Mouse (Mus musculus) liver, embryonic 13.5 days (tissue): ENCODE measurements around the gene Zfp354a. TPM values are rescaled to one million over a fixed set of nuclear protein-coding genes. Genes with fewer than 3 reads are reported as not detected.
"Not testable (repeated sequence)": the region's sequence is repeated elsewhere in the genome, so short reads cannot be mapped to it uniquely, and the experiment has no call there.

Experiments
- ATAC-seq: fragments of 200-750 bp; cut with Nextera tagmentation; 2 replicates; pipeline ENCODE4 v1.8.0; 2017; ENCODE audit warnings: low read depth, mild to moderate bottlenecking, moderate number of reproducible peaks, moderate library complexity
- DNase-seq: peaks from one replicate; pipeline ENCODE4 v3.0.0; 2022
- H3K27ac ChIP-seq: fragments of 300-500 bp; sonication (generic); 2 replicates; pipeline ENCODE4 v1.5.1; 2015; ENCODE audit warnings: moderate library complexity, mild to moderate bottlenecking, inconsistent platforms
- H3K27me3 ChIP-seq: fragments of 300-500 bp; sonication (generic); 2 replicates; pipeline ENCODE4 v1.6.1; 2015; ENCODE audit warnings: mild to moderate bottlenecking, inconsistent platforms
- H3K36me3 ChIP-seq: fragments of 300-500 bp; sonication (generic); 2 replicates; pipeline ENCODE4 v1.6.1; 2015; ENCODE audit warnings: mild to moderate bottlenecking, inconsistent platforms
- H3K4me1 ChIP-seq: fragments of 300-500 bp; sonication (generic); replicated peaks from 2 replicates; pipeline ENCODE4 v1.6.1; 2015; ENCODE audit warnings: inconsistent platforms
- H3K4me2 ChIP-seq: fragments of 300-500 bp; sonication (generic); 2 replicates; pipeline ENCODE4 v1.6.1; 2015; ENCODE audit warnings: inconsistent platforms, mild to moderate bottlenecking, moderate library complexity
- H3K4me3 ChIP-seq: fragments of 300-500 bp; sonication (generic); replicated peaks from 2 replicates; pipeline ENCODE4 v1.5.1; 2015; ENCODE audit warnings: mild to moderate bottlenecking, inconsistent platforms
- H3K9ac ChIP-seq: fragments of 300-500 bp; sonication (generic); 2 replicates; pipeline ENCODE4 v1.6.1; 2015; ENCODE audit warnings: mild to moderate bottlenecking, inconsistent platforms
- H3K9me3 ChIP-seq: fragments of 300-500 bp; sonication (generic); replicated peaks from 2 replicates; pipeline ENCODE4 v1.6.1; 2016; ENCODE audit warnings: inconsistent platforms
- WGBS: fragments of 180-500 bp; shearing (Covaris S2); methylation state at CpG from one replicate; pipeline ENCODE4 v1.1.7; 2015; ENCODE audit not compliant: insufficient replicate concordance; 5-methylcytosine and 5-hydroxymethylcytosine counted together
- polyA plus RNA-seq: library from polyadenylated mRNA; unstranded; fragments of >200 nt; fragmentation: Nextera tagmentation; extraction: Ambion mirVana; gene quantifications from 2 replicates; pipeline ENCODE4 v1.2.1, GENCODE M21; 2015

Gene Zfp354a
- 1.5 and 2.1 TPM in 2 replicates for polyA plus RNA-seq

DNA sequence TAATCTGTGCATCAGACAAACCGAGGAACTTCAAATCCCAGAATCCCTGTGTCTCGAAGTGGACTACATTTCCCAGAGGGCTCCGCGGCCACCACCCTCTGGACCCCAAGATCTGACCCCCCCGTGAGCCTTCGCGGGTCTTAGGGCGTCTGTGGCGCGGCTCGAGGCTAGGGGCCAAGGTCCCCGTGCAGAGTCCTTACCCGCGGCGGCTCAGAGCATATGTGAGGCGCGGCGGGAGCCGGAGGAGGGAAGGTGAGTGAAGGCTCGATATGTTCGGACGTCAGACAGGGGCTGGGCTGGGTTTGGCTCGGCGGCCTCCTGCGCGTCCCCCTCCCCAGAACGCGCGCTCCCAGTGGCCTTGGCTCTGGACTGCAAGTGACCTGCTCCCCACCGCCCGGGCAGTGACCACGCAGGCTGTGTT lies at the start of gene Zfp354a:
Zfp354a (plus strand) TSS at position 107 of the 421 bp plus-strand sequence.
- no peaks in the 10 kb centered on the region for H3K36me3 ChIP-seq
- H3K4me2 ChIP-seq: peak within 1 kb of the TSS; percentile 73
- ATAC-seq (peak; percentile 75), DNase-seq (peak; percentile 34)
- no peaks in the 10 kb centered on the region for H3K27me3 ChIP-seq
- peaks cover 9% of the 10 kb centered on the region for H3K4me1 ChIP-seq
- no peaks in the 10 kb centered on the region for H3K9me3 ChIP-seq
- peak within 1 kb of the TSS; percentile 68 for H3K9ac ChIP-seq
- WGBS: under 1% methylated on average over 32 of the region's 32 CpGs
- H3K27ac ChIP-seq: no peak within 1 kb of the TSS
- H3K4me3 ChIP-seq: peak within 1 kb of the TSS; percentile 66

DNA sequence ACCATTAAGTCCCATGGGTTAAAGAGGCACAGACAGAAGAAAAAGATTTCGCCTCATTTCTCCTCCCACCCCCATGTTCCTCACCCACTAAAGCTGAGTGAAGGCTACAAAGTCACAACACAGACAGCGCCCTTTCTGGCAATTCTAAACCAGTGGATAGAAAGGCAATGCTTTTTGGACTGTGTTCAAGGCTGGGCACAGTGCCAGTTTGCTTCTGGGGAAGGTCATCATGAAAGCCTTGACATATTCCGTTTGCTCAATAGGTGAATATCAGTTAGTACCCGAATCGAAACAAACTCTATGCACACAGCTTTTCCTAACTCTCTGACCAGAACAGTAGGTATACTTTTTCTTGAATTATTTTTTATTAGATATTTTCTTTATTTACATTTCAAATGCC lies 47.2 kb upstream of the Zfp354a start:
- Histone ChIP-seq H3K4me2 (no peak overlapping the region), H3K27ac (no peak overlapping the region), H3K4me3 (no peak overlapping the region), H3K9me3 (no peaks in the 10 kb centered on the region), H3K9ac (no peak overlapping the region), H3K4me1 (no peaks in the 10 kb centered on the region), H3K36me3 (no peaks in the 10 kb centered on the region), H3K27me3 (no peaks in the 10 kb centered on the region)
- ATAC-seq: no peak
- 59% methylated on average over 5 of the region's 5 CpGs for WGBS
- no peak for DNase-seq

DNA sequence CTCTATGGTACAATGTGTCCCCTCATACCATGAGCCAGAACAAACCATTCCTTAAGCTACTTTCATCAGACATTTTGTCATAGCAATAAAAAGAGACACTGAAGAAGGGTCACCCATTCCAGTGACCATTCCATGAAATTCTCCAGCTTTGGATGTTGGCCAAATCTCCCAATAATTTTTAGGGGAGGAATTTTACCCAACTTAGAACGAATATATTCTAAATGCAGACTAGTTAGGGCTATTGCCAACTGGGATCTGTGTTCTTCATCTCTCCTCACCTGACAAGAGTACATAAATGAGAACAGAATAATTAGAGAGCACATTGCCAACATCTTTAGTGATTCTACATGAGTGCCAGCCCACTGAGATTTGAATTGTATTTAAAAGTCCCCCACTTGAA lies 45.1 kb upstream of the Zfp354a start, which contains the start of gene Olfr54:
Olfr54 (plus strand) TSS at position 301 of the 400 bp plus-strand sequence.
- DNase-seq: no peak
- Histone ChIP-seq H3K4me2 (no peak within 1 kb of the TSS), H3K27me3 (no peaks in the 10 kb centered on the region), H3K9me3 (no peaks in the 10 kb centered on the region), H3K4me3 (no peak within 1 kb of the TSS), H3K9ac (no peak within 1 kb of the TSS), H3K36me3 (no peaks in the 10 kb centered on the region), H3K4me1 (no peaks in the 10 kb centered on the region), H3K27ac (no peak within 1 kb of the TSS)
- no peak for ATAC-seq
- WGBS: 39% methylated on average over 1 of the region's 1 CpGs

DNA sequence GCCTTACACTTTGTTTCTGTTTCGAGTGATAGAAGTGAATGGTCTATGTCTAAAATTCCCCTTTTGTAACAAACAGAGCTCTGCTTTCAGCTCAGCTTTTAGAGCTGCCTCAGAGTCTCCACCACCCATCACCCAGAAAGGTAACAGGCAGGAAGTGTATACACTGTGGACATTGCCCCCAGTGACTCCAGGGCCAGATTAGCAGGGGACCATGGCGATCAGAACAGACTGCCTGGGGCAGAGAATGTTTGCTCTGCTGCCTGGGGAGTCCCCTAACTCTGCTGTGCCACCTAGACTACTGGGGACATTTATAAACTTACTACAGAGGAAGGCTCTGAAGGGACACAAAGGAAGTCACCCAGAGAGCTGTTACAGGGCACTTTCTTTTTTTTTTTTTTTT lies 42.7 kb upstream of the Zfp354a start:
- H3K4me3 ChIP-seq: no peak overlapping the region
- no peaks in the 10 kb centered on the region for H3K9me3 ChIP-seq
- no peaks in the 10 kb centered on the region for H3K4me1 ChIP-seq
- DNase-seq: no peak
- H3K9ac ChIP-seq: no peak overlapping the region
- H3K27ac ChIP-seq: no peak overlapping the region; the same call in 1 of the 2 replicates
- ATAC-seq: peak; percentile 81
- no peaks in the 10 kb centered on the region for H3K27me3 ChIP-seq
- 34% methylated on average over 2 of the region's 2 CpGs for WGBS
- H3K4me2 ChIP-seq: no peak overlapping the region
- H3K36me3 ChIP-seq: no peaks in the 10 kb centered on the region

DNA sequence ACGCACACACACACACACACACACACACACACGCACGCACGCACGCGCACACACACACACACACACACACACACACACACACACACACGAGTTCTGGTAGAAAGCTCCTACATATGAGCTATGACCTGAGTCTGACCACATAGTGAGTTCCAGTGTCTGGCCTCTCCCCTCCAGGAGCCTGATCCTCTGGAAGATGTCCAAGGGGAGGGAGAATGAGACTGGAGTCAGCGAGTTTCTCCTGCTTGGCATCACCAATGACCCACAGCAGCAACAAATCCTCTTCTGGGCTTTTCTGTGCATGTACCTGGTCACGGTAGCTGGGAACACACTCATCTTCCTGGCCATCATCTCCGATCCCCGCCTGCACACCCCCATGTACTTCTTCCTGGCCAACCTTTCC lies 32.2 kb upstream of the Zfp354a start:
- H3K9ac ChIP-seq, ATAC-seq, DNase-seq, H3K4me2 ChIP-seq, H3K4me3 ChIP-seq, H3K4me1 ChIP-seq, H3K27me3 ChIP-seq, H3K36me3 ChIP-seq, H3K9me3 ChIP-seq, H3K27ac ChIP-seq: not testable (repeated sequence)
- 72% methylated on average over 10 of the region's 11 CpGs for WGBS

DNA sequence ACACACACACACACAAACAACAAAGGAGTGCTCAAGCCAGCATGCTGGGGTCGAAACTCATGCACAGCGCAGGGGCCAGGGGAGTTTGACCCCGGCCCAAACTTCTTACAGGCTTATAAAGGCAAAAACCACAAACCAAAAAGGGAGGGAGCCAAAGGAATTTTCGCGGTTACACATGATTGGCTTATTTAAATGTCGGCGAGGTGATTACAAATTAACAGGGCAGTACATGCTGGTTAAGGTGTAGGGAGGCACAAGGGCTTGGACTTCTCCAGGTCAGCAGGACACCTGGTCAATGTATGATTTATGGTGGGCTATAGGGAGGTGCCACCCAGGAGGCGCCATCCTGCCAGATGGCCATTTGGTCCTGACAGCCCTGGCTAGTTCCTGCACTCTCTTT lies 29.7 kb upstream of the Zfp354a start:
- H3K27me3 ChIP-seq, H3K4me3 ChIP-seq, H3K9ac ChIP-seq, H3K36me3 ChIP-seq, H3K4me1 ChIP-seq, H3K27ac ChIP-seq, H3K4me2 ChIP-seq, H3K9me3 ChIP-seq, ATAC-seq, DNase-seq: not testable (repeated sequence)
- WGBS: 56% methylated on average over 8 of the region's 8 CpGs

DNA sequence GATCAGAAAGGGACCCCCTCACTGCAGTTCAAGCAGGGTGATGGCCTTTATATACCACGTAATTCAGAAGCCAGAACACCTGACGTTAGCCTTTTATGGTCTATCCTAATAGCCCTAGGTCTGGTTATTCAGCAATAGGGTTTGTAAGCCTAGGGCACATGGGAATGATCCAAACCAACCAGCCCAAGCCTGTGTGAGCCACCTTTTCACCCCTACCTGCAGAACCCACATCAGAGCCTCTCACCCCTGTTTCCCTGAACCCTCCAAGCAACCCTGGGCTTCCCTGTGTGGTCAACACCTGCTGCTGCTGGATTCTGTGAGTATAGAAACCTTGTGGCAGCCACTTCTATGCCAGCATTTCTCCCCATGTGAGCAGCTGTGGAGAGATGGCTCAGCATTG lies 28.8 kb upstream of the Zfp354a start:
- no peaks in the 10 kb centered on the region for H3K4me1 ChIP-seq
- H3K4me2 ChIP-seq: no peak overlapping the region
- no peak overlapping the region for H3K9ac ChIP-seq
- DNase-seq: no peak
- ATAC-seq: no peak
- no peaks in the 10 kb centered on the region for H3K36me3 ChIP-seq
- no peak overlapping the region for H3K27ac ChIP-seq
- H3K27me3 ChIP-seq: no peaks in the 10 kb centered on the region
- H3K4me3 ChIP-seq: no peak overlapping the region
- WGBS: 52% methylated on average over 2 of the region's 2 CpGs
- no peaks in the 10 kb centered on the region for H3K9me3 ChIP-seq

DNA sequence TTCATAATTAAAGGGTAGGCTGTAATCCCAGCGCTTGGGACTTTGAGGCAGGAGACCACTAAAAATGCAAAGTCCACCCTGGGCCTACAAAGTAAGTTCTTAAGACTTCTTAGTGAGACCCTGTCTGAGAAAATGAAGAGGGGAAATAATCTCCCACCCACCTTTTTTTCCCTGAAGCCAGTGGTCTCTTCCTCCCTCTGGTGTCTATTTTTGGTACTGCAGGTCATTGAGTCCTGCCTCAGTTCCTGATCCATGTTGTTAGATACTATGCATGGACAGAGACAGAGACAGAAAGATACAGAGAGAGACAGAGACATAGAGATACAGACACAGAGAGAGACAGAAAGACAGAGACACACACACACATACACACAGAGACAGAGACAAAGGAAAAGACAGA lies 26.2 kb upstream of the Zfp354a start:
- H3K9me3 ChIP-seq: 0 out of 2 replicates have a peak, but pooled peaks cover 3% of the 10 kb centered on the region
- no peak overlapping the region for H3K27ac ChIP-seq
- no peak overlapping the region for H3K9ac ChIP-seq
- no peak overlapping the region for H3K4me2 ChIP-seq
- ATAC-seq (no peak), DNase-seq (no peak)
- H3K4me3 ChIP-seq: no peak overlapping the region
- 9% methylated on average over 1 of the region's 1 CpGs for WGBS
- H3K27me3 ChIP-seq: no peaks in the 10 kb centered on the region
- no peaks in the 10 kb centered on the region for H3K36me3 ChIP-seq
- H3K4me1 ChIP-seq: no peaks in the 10 kb centered on the region

DNA sequence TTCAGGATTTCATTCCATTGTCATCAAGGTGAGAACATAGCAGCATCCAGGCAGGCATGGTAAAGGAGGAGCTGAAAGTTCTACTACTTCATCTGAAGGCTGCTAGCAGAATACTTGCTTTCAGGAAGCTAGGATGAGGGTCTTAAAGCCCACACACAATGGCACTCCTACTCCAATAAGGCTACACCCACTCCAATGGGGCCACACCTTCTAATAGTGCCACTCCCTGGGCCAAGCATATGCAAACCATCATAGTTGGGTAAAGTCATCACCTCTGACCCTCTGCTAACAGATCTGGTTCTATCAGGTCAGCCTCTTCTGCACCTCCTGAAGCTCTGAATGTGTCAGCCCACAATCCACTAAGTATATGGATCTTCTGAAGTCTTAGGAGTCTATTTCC lies 24.9 kb upstream of the Zfp354a start:
- not testable (repeated sequence) for H3K9me3 ChIP-seq, H3K36me3 ChIP-seq, ATAC-seq, H3K27me3 ChIP-seq, H3K27ac ChIP-seq, H3K4me1 ChIP-seq, H3K4me2 ChIP-seq, H3K9ac ChIP-seq, DNase-seq, H3K4me3 ChIP-seq

DNA sequence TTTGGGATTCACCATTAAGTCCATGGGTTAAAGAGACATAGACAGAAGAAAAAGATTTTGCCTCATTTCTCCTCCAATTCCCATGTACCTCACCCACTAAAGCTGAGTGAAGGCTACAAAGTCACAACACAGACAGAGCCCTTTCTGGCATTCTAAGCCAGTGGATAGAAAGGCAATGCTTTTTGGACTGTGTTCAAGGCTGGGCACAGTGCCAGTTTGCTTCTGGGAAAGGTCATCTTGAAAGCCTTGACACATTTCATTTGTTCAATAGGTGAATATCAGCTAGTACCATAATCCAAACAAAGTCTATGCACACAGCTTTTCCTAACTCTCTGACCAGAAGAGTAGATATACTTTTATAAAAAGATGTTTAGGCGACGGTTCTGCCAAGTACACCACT lies 23.1 kb upstream of the Zfp354a start:
- no peak for ATAC-seq
- H3K9me3 ChIP-seq: 0 out of 2 replicates have a peak, but pooled peaks cover 3% of the 10 kb centered on the region
- H3K4me3 ChIP-seq: no peak overlapping the region
- no peaks in the 10 kb centered on the region for H3K4me1 ChIP-seq
- no peak overlapping the region for H3K27ac ChIP-seq
- no peak for DNase-seq
- H3K9ac ChIP-seq: no peak overlapping the region
- H3K36me3 ChIP-seq: no peaks in the 10 kb centered on the region
- H3K4me2 ChIP-seq: no peak overlapping the region
- WGBS: 79% methylated on average over 2 of the region's 2 CpGs
- H3K27me3 ChIP-seq: no peaks in the 10 kb centered on the region

DNA sequence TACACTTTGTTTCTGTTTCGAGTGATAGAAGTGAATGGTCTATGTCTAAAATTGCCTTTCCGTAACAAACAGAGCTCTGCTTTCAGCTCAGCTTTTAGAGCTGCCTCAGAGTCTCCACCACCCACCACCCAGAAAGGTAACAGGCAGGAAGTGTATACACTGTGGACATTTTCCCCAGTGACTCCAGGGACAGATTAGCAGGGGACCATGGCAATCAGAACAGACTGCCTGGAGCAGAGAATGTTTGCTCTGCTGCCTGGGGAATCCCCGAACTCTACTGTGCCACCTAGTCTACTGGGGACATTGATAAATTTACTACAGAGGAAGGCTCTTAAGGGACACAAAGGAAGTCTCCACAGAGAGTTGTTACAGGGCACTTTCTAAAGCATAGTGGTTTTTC lies 14.3 kb upstream of the Zfp354a start:
- H3K9ac ChIP-seq, H3K27ac ChIP-seq, H3K36me3 ChIP-seq, H3K27me3 ChIP-seq, H3K4me1 ChIP-seq, H3K4me2 ChIP-seq, H3K9me3 ChIP-seq, DNase-seq, H3K4me3 ChIP-seq: not testable (repeated sequence)
- peak; percentile 68 for ATAC-seq
- 47% methylated on average over 3 of the region's 3 CpGs for WGBS

DNA sequence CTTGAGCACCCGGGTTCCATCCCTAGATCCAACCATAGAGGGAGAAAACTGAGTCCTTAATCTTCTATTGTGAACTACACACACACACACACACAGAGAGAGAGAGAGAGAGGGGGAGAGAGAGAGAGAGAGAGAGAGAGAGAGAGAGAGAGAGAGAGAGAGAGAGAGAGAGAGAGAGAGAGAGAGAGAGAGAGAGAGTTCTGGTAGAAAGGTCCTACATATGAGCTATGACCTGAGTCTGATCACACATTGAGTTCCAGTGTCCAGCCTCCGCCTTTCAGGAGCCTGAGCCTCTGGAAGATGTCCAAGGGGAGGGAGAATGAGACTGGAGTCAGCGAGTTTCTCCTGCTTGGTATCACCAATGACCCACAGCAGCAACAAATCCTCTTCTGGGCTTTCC lies 11.2 kb upstream of the Zfp354a start, which contains the start of gene Olfr1375:
Olfr1375 (plus strand) TSS at position 301 of the 400 bp plus-strand sequence.
- H3K27me3 ChIP-seq, H3K36me3 ChIP-seq, H3K4me2 ChIP-seq, H3K9ac ChIP-seq, DNase-seq, H3K27ac ChIP-seq, H3K9me3 ChIP-seq, H3K4me3 ChIP-seq, H3K4me1 ChIP-seq, ATAC-seq: not testable (repeated sequence)
- 64% methylated on average over 3 of the region's 3 CpGs for WGBS
